Mouse (Mus musculus): ENCODE results near the gene Lrrfip2. TPM values are rescaled to one million over a fixed set of nuclear protein-coding genes. Genes with fewer than 3 reads are reported as not detected.

Gene Lrrfip2
- total and polyA plus RNA-seq, 2 experiments: 9.7 to 37.8 TPM

DNA sequence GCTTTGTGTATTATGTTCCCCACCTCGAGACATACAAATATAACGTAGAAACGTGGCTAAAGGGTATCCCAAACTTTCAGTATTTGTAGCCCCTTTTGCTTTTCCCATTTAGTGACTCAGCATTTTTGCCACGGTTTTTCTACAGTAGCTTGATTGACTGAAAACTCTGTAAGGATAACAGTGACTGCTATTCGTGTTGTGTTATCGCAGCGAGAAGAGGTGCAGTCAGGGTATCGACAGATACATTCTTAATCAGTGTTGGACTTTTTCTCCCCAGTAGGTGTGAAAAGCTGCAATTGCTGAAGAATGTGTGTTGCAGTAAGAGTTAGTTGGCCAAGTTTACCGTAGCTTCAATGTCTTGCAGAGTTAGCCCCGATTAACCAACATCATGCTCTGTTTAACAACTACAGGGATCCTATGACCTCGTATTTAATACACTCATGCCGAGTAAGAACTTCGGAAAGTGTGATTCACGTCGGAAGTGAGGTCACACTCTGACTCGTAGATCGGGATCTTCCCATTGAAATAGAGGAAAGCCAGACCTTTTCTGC, 1.6 kb downstream of the Lrrfip2 start:
- DNase-seq (ENCODE audit: extremely low read depth, low read depth, low spot score): peak; percentile 75
- Histone ChIP-seq H3K27me3 (ENCODE audit: control insufficient read depth, insufficient read depth, low read length) (no peaks in the 10 kb centered on the region), H3K4me3 (ENCODE audit: insufficient read depth, low read depth, low read length) (peak overlapping the region; percentile 80), H3K9ac (ENCODE audit: low read depth, low read length) (peak overlapping the region; percentile 99), H3K27ac (replicated peaks; ENCODE audit: insufficient read depth, low read depth, low read length) (peak overlapping the region; percentile 91), H3K4me1 (ENCODE audit: control insufficient read depth, insufficient read depth, low read length) (peaks cover 23% of the 10 kb centered on the region), H3K36me3 (ENCODE audit: control insufficient read depth, insufficient read depth, low read length) (peaks cover 3% of the 10 kb centered on the region; the same call in 1 of the 2 replicates), H3K79me2 (ENCODE audit: control insufficient read depth, insufficient read depth, low read length) (peaks cover 12% of the 10 kb centered on the region; the same call in 1 of the 2 replicates)
- WGBS: 2% methylated on average over 17 of the region's 17 CpGs
- TF ChIP-seq POLR2A (IDR thresholded peaks at IDR 0.05; ENCODE audit: extremely low read depth, insufficient read depth, low read length) (no peak), CTCF (IDR thresholded peaks at IDR 0.05; ENCODE audit: low read depth, low read length) (no peak)

DNA sequence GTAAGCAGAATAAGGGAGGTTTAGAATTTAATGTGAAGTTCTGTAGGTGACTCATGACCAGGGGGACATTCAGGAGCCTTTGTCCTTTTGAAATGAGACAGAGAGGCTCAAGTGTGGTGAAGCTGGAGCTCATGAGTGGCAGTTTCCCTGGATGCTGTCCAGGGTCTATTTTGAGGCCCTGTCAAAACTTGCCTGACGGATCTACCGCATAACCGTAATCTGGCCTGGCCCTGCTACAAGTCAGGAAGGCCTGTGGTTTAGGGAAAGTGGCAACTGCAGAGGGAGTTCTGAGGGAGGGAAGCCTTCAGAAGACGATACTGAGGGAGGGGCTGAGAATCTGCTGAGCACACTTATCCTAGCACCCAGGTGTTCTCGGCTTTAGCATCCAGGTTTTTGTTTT, 5.1 kb downstream of the Lrrfip2 start:
- DNase-seq (ENCODE audit: extremely low read depth, low read depth, low spot score): peak; percentile 55

DNA sequence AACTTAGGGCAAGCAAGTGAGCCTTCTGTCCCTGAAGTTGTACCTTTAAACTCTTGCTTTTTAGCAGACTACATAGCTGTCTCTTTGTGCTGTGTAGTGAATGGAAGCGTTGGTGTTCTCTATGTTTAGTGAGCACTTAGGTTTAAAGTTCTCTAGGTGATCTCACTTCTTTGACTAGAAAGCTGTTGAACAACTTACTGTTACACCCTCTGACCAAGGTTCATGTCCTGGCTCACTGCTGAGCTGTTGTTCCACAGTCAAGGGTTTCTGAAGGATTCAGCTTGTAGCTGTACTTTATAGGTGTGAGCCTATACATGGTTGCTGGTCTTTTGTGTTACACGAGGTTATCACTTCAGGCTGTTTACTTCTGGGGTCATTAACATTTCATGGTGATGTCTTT, 5.9 kb downstream of the Lrrfip2 start:
- WGBS: 12% methylated on average over 2 of the region's 2 CpGs
- Histone ChIP-seq H3K79me2 (ENCODE audit: control insufficient read depth, insufficient read depth, low read length) (peaks cover 26% of the 10 kb centered on the region; the same call in 1 of the 2 replicates), H3K9ac (ENCODE audit: low read depth, low read length) (no peak overlapping the region), H3K36me3 (ENCODE audit: control insufficient read depth, insufficient read depth, low read length) (peaks cover 3% of the 10 kb centered on the region; the same call in 1 of the 2 replicates), H3K27ac (replicated peaks; ENCODE audit: insufficient read depth, low read depth, low read length) (0 out of 2 replicates have a peak overlapping the region, but pooled peaks have one; percentile 15), H3K27me3 (ENCODE audit: control insufficient read depth, insufficient read depth, low read length) (no peaks in the 10 kb centered on the region), H3K4me1 (ENCODE audit: control insufficient read depth, insufficient read depth, low read length) (peaks cover 21% of the 10 kb centered on the region), H3K4me3 (ENCODE audit: insufficient read depth, low read depth, low read length) (no peak overlapping the region)
- TF ChIP-seq POLR2A (IDR thresholded peaks at IDR 0.05; ENCODE audit: extremely low read depth, insufficient read depth, low read length): no peak
- TF ChIP-seq CTCF (IDR thresholded peaks at IDR 0.05; ENCODE audit: low read depth, low read length): no peak
- DNase-seq (ENCODE audit: extremely low read depth, low read depth, low spot score): peak; percentile 88

More for the DNA sequence above, 5.1 kb downstream of the Lrrfip2 start:
- Histone ChIP-seq H3K27me3 (ENCODE audit: control insufficient read depth, insufficient read depth, low read length) (no peaks in the 10 kb centered on the region), H3K36me3 (ENCODE audit: control insufficient read depth, insufficient read depth, low read length) (peaks cover 3% of the 10 kb centered on the region; the same call in 1 of the 2 replicates), H3K27ac (replicated peaks; ENCODE audit: insufficient read depth, low read depth, low read length) (peak overlapping the region; percentile 28; the same call in 1 of the 2 replicates), H3K9ac (ENCODE audit: low read depth, low read length) (peak overlapping the region; percentile 29; the same call in 1 of the 2 replicates), H3K79me2 (ENCODE audit: control insufficient read depth, insufficient read depth, low read length) (peaks cover 21% of the 10 kb centered on the region; the same call in 1 of the 2 replicates), H3K4me1 (ENCODE audit: control insufficient read depth, insufficient read depth, low read length) (peaks cover 19% of the 10 kb centered on the region), H3K4me3 (ENCODE audit: insufficient read depth, low read depth, low read length) (no peak overlapping the region)
- no peak for TF ChIP-seq POLR2A (IDR thresholded peaks at IDR 0.05; ENCODE audit: extremely low read depth, insufficient read depth, low read length)
- no peak for TF ChIP-seq CTCF (IDR thresholded peaks at IDR 0.05; ENCODE audit: low read depth, low read length)
- 24% methylated on average over 5 of the region's 5 CpGs for WGBS

GRCm38 (mm10) chr9:111124440-111124839, 7.0 kb downstream of the Lrrfip2 start:
- Histone ChIP-seq H3K9ac (ENCODE audit: low read depth, low read length) (no peak overlapping the region), H3K79me2 (ENCODE audit: control insufficient read depth, insufficient read depth, low read length) (peaks cover 35% of the 10 kb centered on the region; the same call in 1 of the 2 replicates), H3K4me3 (ENCODE audit: insufficient read depth, low read depth, low read length) (no peak overlapping the region), H3K4me1 (ENCODE audit: control insufficient read depth, insufficient read depth, low read length) (peaks cover 18% of the 10 kb centered on the region), H3K27me3 (ENCODE audit: control insufficient read depth, insufficient read depth, low read length) (no peaks in the 10 kb centered on the region), H3K27ac (replicated peaks; ENCODE audit: insufficient read depth, low read depth, low read length) (no peak overlapping the region), H3K36me3 (ENCODE audit: control insufficient read depth, insufficient read depth, low read length) (peaks cover 3% of the 10 kb centered on the region; the same call in 1 of the 2 replicates)
- peak; percentile 76 for DNase-seq (ENCODE audit: extremely low read depth, low read depth, low spot score)
- TF ChIP-seq POLR2A (IDR thresholded peaks at IDR 0.05; ENCODE audit: extremely low read depth, insufficient read depth, low read length) (no peak), CTCF (IDR thresholded peaks at IDR 0.05; ENCODE audit: low read depth, low read length) (no peak)
- WGBS: 30% methylated on average over 4 of the region's 4 CpGs

DNA sequence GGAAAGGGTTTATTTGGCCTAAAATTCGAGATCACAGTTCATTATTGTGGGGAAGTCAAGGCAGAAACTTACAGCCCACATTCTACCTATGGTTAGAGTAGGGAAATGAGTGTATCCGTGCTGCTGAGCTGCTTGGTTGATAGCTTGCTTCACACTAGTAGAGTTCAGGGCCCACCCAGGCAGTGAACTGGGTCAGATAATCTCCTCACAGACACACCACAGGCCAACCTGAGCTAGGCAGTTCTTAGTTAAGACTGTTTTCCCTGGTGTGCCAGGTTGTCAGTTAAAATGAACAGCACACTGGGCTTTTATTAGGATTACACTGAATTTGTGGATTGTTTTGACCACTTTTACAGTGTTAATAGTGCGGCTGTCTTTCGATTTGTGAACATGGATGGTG, 9.3 kb downstream of the Lrrfip2 start:
- no peak overlapping the region for H3K27ac ChIP-seq (replicated peaks; ENCODE audit: insufficient read depth, low read depth, low read length)
- H3K4me1 ChIP-seq (ENCODE audit: control insufficient read depth, insufficient read depth, low read length): peaks cover 14% of the 10 kb centered on the region
- no peak overlapping the region for H3K9ac ChIP-seq (ENCODE audit: low read depth, low read length)
- TF ChIP-seq CTCF (IDR thresholded peaks at IDR 0.05; ENCODE audit: low read depth, low read length) (no peak), POLR2A (IDR thresholded peaks at IDR 0.05; ENCODE audit: extremely low read depth, insufficient read depth, low read length) (no peak)
- DNase-seq (ENCODE audit: extremely low read depth, low read depth, low spot score): no peak
- H3K4me3 ChIP-seq (ENCODE audit: insufficient read depth, low read depth, low read length): no peak overlapping the region
- 83% methylated on average over 4 of the region's 4 CpGs for WGBS
- H3K36me3 ChIP-seq (ENCODE audit: control insufficient read depth, insufficient read depth, low read length): peaks cover 2% of the 10 kb centered on the region; the same call in 1 of the 2 replicates
- no peaks in the 10 kb centered on the region for H3K27me3 ChIP-seq (ENCODE audit: control insufficient read depth, insufficient read depth, low read length)
- peaks cover 36% of the 10 kb centered on the region for H3K79me2 ChIP-seq (ENCODE audit: control insufficient read depth, insufficient read depth, low read length)

- TF ChIP-seq POLR2A (IDR thresholded peaks at IDR 0.05; ENCODE audit: extremely low read depth, insufficient read depth, low read length) (no peak), CTCF (IDR thresholded peaks at IDR 0.05; ENCODE audit: low read depth, low read length) (no peak)
- Histone ChIP-seq H3K27me3 (ENCODE audit: control insufficient read depth, insufficient read depth, low read length) (no peaks in the 10 kb centered on the region), H3K79me2 (ENCODE audit: control insufficient read depth, insufficient read depth, low read length) (peaks cover 41% of the 10 kb centered on the region), H3K4me3 (ENCODE audit: insufficient read depth, low read depth, low read length) (no peak overlapping the region), H3K9ac (ENCODE audit: low read depth, low read length) (no peak overlapping the region), H3K27ac (replicated peaks; ENCODE audit: insufficient read depth, low read depth, low read length) (peak overlapping the region; percentile 71), H3K36me3 (ENCODE audit: control insufficient read depth, insufficient read depth, low read length) (no peaks in the 10 kb centered on the region), H3K4me1 (ENCODE audit: control insufficient read depth, insufficient read depth, low read length) (peaks cover 11% of the 10 kb centered on the region)
- 25% methylated on average over 4 of the region's 4 CpGs for WGBS
- DNase-seq (ENCODE audit: extremely low read depth, low read depth, low spot score): peak; percentile 66
Observed at GRCm38 (mm10) chr9:111127749-111128148, 10.4 kb downstream of the Lrrfip2 start.

Data from liver, adult 2 months (tissue).